10 mouse cellular contexts compared by ENCODE assay signal in genomic region chr4:122887336-122887735, GRCm38 (mm10). TPM values are rescaled to one million over a fixed set of nuclear protein-coding genes. Genes with fewer than 3 reads are reported as not detected.
DNase-seq lines count a peak whose midpoint lies in the region; ATAC-seq and TF ChIP-seq lines count a peak whose summit lies in the region.
"Had no signal": no experiment of that assay in that cellular context is flagged by ENCODE, and none has a peak within 500 bp of the region (broad histone marks: within the 10 kb centered on the region; RNA-seq: fewer than 3 reads in every experiment).

No protein-coding gene starts in this region.

- peaks cover 24% of the 10 kb centered on the region for H3K4me1 ChIP-seq in kidney, embryonic 16.5 days (ENCODE audit: insufficient read depth, low read length)
- peaks cover 18% of the 10 kb centered on the region for H3K4me1 ChIP-seq in embryonic facial prominence, embryonic 14.5 days (ENCODE audit: control insufficient read depth, insufficient read depth, low read length)
- peaks cover 23% of the 10 kb centered on the region for H3K4me1 ChIP-seq in intestine, embryonic 15.5 days (replicated peaks)

- WGBS in kidney, embryonic 16.5 days, result 76% methylated on average over 2 of the region's 2 CpGs
- WGBS in embryonic facial prominence, embryonic 14.5 days, result 65% methylated on average over 2 of the region's 2 CpGs
- 60% methylated on average over 2 of the region's 2 CpGs for WGBS in intestine, embryonic 15.5 days

- H3K27ac ChIP-seq in kidney, embryonic 16.5 days (ENCODE audit: low read length), result peak overlapping the region; percentile 100; the same call in 1 of the 2 replicates
- peak overlapping the region; percentile 99 for H3K27ac ChIP-seq in embryonic facial prominence, embryonic 14.5 days (replicated peaks; ENCODE audit: low read depth, low read length)
- peak overlapping the region; percentile 100 for H3K27ac ChIP-seq in intestine, embryonic 15.5 days

- H3K36me3 ChIP-seq in kidney, embryonic 16.5 days (ENCODE audit: insufficient read depth, low read length), result no peaks in the 10 kb centered on the region
- no peaks in the 10 kb centered on the region for H3K36me3 ChIP-seq in embryonic facial prominence, embryonic 14.5 days (ENCODE audit: control insufficient read depth, insufficient read depth, low read length)
- H3K36me3 ChIP-seq in intestine, embryonic 15.5 days, result no peaks in the 10 kb centered on the region
- H3K36me3 ChIP-seq in myocyte (ENCODE audit: control insufficient read depth, insufficient read depth), result no peaks in the 10 kb centered on the region

- peak overlapping the region; percentile 84 for H3K4me2 ChIP-seq in kidney, embryonic 16.5 days (replicated peaks; ENCODE audit: low read depth, low read length)
- peak overlapping the region; percentile 93 for H3K4me2 ChIP-seq in embryonic facial prominence, embryonic 14.5 days (ENCODE audit: low read depth, low read length)
- H3K4me2 ChIP-seq in intestine, embryonic 15.5 days (replicated peaks), result peak overlapping the region; percentile 81
- peak overlapping the region; percentile 97 for H3K4me2 ChIP-seq in myocyte (ENCODE audit: low read depth)

- TF ChIP-seq POLR2A in myocyte (IDR thresholded peaks at IDR 0.05; ENCODE audit: insufficient read length, low read depth), result no peak

- DNase-seq in kidney, postnatal 10 days, result no peak
- no peak for DNase-seq in embryonic facial prominence, embryonic 14.5 days (ENCODE audit: low spot score)
- no peak for DNase-seq in gastrocnemius, adult 8-10 months (ENCODE audit: low spot score in 2 of 2)
- DNase-seq in left cerebral cortex, adult 9 months (ENCODE audit: low spot score in 2 of 2), result no peak
- no peak for DNase-seq in kidney, adult 9 months
- DNase-seq: cerebellum, postnatal 36 days had no signal

- no peak overlapping the region for H3K4me3 ChIP-seq in kidney, embryonic 16.5 days (ENCODE audit: low read length)
- H3K4me3 ChIP-seq in embryonic facial prominence, embryonic 14.5 days (ENCODE audit: low read depth, low read length), result peak overlapping the region; percentile 86
- 0 out of 2 replicates have a peak overlapping the region, but pooled peaks have one; percentile 84 for H3K4me3 ChIP-seq in intestine, embryonic 15.5 days (replicated peaks)
- peak overlapping the region; percentile 68 for H3K4me3 ChIP-seq in myocyte

- no peak for ATAC-seq in kidney, embryonic 16.5 days (ENCODE audit: low FRiP score, low TSS enrichment)
- ATAC-seq in embryonic facial prominence, embryonic 14.5 days (ENCODE audit: low read depth), result no peak
- no peak for ATAC-seq in intestine, embryonic 15.5 days

- H3K9me3 ChIP-seq in kidney, embryonic 16.5 days (ENCODE audit: low read length), result no peaks in the 10 kb centered on the region
- no peaks in the 10 kb centered on the region for H3K9me3 ChIP-seq in embryonic facial prominence, embryonic 14.5 days (ENCODE audit: control insufficient read depth, low read length)
- no peaks in the 10 kb centered on the region for H3K9me3 ChIP-seq in intestine, embryonic 15.5 days

- H3K27me3 ChIP-seq in kidney, embryonic 16.5 days (ENCODE audit: insufficient read depth, low read length), result no peaks in the 10 kb centered on the region
- H3K27me3 ChIP-seq in embryonic facial prominence, embryonic 14.5 days (replicated peaks; ENCODE audit: control insufficient read depth, insufficient read depth, low read length), result no peaks in the 10 kb centered on the region
- no peaks in the 10 kb centered on the region for H3K27me3 ChIP-seq in intestine, embryonic 15.5 days (replicated peaks)
- H3K27me3 ChIP-seq in myocyte (ENCODE audit: control insufficient read depth, insufficient read depth, insufficient read length), result no peaks in the 10 kb centered on the region
- H3K27me3 ChIP-seq: Patski had no signal

- peak overlapping the region; percentile 79; the same call in 1 of the 2 replicates for H3K9ac ChIP-seq in kidney, embryonic 16.5 days (replicated peaks; ENCODE audit: low read length)
- H3K9ac ChIP-seq in embryonic facial prominence, embryonic 14.5 days (ENCODE audit: low read depth, low read length), result 0 out of 2 replicates have a peak overlapping the region, but pooled peaks have one; percentile 87
- H3K9ac ChIP-seq in intestine, embryonic 15.5 days, result no peak overlapping the region; the same call in 1 of the 2 replicates

- no peak overlapping the region for H3ac ChIP-seq in myocyte (ENCODE audit: control insufficient read depth, insufficient read length)

- peaks cover 32% of the 10 kb centered on the region for H3K79me2 ChIP-seq in myocyte (ENCODE audit: control insufficient read depth, insufficient read depth)

TF ChIP-seq in myocyte, 11 proteins besides CTCF, POLR2A, EP300 and RAD21:
- no peak for TF ChIP-seq CEBPB (IDR thresholded peaks at IDR 0.05; ENCODE audit: insufficient read depth, poor library complexity, severe bottlenecking)

RNA-seq across cellular contexts. Expression of gene Cap1, which starts 1.5 kb away (rescaled TPM):
- polyA plus RNA-seq in kidney, embryonic 16.5 days (2015; fragmentation: Nextera tagmentation; extraction: Ambion mirVana), result 79.7 and 90.2 TPM in 2 replicates
- polyA plus RNA-seq in embryonic facial prominence, embryonic 14.5 days (2014; fragmentation: Nextera tagmentation; extraction: Ambion mirVana), result 70.2 and 74.6 TPM in 2 replicates
- polyA plus RNA-seq in intestine, embryonic 15.5 days (2015; fragmentation: Nextera tagmentation; extraction: Ambion mirVana), result 82.4 and 84.9 TPM in 2 replicates
- polyA plus RNA-seq in myocyte (2012; fragmentation: generic; extraction: Trizol), result 167 TPM
- 10 to 100 TPM; 12.5 to 20.2 (median 18.9) TPM for total RNA-seq in gastrocnemius, adult 8-10 months (2022)

RNA-seq across cellular contexts. Expression of gene Ppt1, which starts 51.3 kb away (rescaled TPM):
- polyA plus RNA-seq in kidney, embryonic 16.5 days (2015; fragmentation: Nextera tagmentation; extraction: Ambion mirVana), result 92.0 and 97.9 TPM in 2 replicates
- polyA plus RNA-seq in embryonic facial prominence, embryonic 14.5 days (2014; fragmentation: Nextera tagmentation; extraction: Ambion mirVana), result 61.3 and 67.2 TPM in 2 replicates
- 69.5 and 70.7 TPM in 2 replicates for polyA plus RNA-seq in intestine, embryonic 15.5 days (2015; fragmentation: Nextera tagmentation; extraction: Ambion mirVana)
- 49.9 TPM for polyA plus RNA-seq in myocyte (2012; fragmentation: generic; extraction: Trizol)
- total RNA-seq in gastrocnemius, adult 8-10 months (2022), result 10 to 100 TPM in 2 of 4 experiments, 1 to 10 TPM in 2; 8.8 to 12.1 (median 10.3) TPM
